Mouse (Mus musculus) activated CD4-positive, CD25-positive, alpha-beta regulatory T cell, adult 4 months (primary cell): Measurements from ENCODE around the gene Frmd4b. TPM values are rescaled to one million over a fixed set of nuclear protein-coding genes. Genes with fewer than 3 reads are reported as not detected.
"Not testable (repeated sequence)": the region's sequence is repeated elsewhere in the genome, so short reads cannot be mapped to it uniquely, and the experiment has no call there.

ENCODE experiments used
- ATAC-seq: one replicate; pipeline ENCODE4 v1.8.0; 2017
- polyA plus RNA-seq, 2 experiments: library from polyadenylated mRNA; unstranded; fragments of 100-300 nt; shearing (Covaris generic); gene quantifications; one replicate each; pipeline ENCODE4 v1.2.1; 2017

Gene Frmd4b
- polyA plus RNA-seq, 2 experiments from 2014 or later: 11.3 to 14.1 TPM

DNA sequence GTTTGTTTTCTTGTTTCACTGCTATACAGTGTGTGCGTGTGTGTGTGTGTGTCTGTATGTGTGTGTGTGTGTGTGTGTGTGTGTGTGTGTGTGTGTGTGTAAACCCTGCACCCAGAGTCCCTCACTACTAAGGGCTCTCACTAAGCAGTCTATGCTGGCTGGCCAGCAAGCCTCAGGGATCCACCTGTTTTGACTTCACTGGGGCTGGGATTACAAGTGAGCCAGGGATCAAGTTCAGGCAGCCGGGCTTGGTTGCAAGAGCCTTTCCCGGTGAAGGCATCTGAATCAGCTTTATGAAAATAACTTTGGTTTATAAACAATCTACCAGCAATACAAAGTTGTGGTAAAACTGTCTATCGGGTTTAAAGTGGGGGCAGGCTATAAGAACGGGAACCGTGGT lies 206.0 kb downstream of the Frmd4b start:
- no peak for ATAC-seq

DNA sequence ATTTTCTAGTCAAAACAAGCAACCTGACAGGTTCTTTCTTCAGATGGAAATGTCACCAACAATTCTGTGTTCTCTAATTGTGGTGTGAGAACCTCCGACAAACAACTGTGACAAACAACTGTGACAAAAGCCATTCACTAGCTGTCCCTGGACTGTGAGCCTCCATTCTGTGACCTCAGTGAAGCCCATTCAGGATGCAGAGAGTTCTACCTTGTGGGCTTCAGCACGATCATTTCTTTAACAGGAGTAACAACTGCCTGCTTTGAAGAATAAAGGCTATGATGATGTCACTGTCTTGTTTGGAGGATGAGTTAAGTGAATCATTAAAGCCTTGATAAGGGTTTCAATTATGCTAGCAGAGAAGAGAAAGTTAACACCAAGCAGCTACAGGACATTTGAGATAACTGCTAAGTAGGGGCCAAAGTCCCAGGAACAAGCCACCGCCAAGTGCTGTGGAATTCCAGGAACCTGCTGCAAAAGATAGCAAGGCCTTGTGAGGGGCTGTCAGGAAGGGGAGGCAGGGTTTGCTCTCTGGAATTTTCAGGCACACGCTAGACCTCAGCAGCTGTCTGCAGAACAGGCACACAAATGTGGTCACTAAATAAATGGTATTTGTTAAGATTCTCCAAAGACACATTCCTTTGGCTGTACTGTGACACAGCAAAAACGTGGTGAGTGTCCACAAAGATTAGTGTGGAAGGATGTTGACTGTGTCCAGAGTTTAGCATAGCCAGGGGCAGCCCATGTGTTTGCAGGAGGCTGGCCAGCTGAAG lies 207.7 kb downstream of the Frmd4b start:
- no peak for ATAC-seq

DNA sequence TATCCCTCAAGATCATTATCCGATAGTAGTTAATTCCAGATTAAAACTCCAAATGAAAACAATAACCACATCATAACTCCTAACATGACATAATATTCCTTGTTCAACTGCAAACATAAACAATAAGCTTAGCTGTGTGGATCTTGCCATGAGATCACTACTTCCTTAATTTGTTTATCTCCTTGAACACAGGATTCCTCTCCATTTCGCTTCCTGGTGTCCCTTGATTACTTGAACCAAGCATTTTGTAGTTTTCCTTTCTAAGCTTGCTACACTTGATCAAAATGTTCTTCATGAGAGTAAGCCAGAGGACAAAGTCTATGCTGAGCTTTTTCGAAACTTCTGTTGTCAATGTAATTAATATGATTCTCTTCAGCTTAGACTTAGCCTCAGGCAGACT lies 209.4 kb downstream of the Frmd4b start:
- no peak for ATAC-seq

DNA sequence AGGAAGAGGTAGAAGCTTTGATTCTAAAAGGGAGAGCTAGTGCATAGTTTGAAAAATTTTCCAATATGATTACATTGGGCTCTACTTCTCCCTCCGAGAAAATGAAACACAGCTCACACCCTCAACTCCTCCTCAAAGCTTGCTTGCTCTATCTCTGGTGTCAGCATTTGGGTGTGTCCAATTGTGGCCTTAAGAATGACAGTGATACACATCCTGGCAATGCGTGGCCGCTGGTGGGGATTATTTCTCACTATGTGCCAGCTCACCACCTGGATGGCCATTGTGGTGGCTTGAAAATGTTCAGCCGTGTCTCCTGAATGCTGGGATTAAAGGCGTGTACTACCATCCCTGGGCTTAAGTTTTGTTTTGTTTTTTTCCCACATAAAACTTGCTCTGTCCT lies 209.9 kb downstream of the Frmd4b start:
- ATAC-seq: no peak

DNA sequence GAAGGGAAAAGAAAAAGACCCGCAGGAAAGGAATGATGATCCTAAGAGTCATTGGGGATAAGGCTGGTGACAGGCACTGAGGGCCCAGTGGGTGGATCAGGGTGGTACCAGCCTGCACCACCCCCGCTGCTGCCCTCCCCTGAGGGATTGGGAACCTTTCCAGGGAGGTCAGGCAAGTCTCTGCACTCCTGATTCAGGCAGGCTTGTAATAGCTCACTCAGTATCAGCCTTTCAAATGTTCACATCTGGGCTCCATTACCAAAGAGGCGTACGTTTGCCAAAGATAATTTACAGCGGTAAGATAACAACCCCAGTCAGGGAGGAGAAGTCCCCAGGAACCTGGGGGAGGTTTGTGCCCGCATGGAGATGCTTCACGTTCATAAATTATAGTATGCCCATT lies 212.0 kb downstream of the Frmd4b start:
- ATAC-seq: no peak

DNA sequence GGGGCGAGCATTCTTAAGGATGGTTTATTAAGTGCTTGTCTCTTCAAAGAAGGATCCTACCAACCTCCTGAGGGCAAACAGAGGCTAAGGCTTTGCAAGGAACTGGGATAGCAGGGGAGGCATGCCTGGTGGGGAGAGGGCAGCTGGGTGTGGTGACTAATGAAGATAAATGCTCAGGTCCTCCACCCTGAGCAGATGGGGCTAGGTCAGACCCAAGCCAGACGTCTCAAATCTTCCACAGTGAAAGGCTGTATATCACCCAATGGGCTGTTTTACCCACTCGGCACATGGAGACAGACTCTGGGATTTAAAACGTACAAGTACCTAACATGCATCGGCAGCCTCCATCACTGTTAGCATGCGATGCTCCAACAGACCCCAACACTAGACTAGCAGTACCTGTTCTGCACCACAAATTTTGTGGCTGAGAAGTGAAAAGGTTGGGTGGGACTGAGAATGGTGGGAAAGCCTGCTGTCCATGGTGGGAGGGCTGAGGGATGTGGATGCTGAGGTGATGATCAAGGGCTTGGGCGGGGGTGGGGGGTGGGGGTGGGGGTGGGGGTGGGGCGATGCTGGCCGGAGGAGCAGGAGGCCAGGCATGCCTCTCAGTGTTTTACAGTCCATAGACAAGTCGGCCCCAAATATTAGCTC lies 214.4 kb downstream of the Frmd4b start:
- ATAC-seq: no peak

DNA sequence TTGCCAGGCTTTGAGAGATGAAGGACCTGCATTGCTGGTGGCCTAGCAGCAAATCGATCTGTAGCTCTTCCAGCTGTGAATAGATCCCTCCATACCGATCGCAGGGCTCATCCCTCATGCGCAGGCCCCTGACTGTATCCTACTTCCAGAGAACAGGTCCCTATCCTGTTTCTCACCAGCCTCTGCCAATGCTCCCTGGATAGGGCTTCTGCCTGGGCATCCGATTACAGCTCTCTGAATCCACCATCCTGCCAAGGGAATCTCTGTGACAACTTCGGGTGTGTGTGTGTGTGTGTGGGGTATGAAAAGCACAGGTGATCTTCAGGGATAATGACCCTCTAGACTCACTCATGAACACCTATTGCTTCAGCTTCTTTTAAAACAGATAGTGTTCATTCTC lies 216.9 kb downstream of the Frmd4b start:
- no peak for ATAC-seq

DNA sequence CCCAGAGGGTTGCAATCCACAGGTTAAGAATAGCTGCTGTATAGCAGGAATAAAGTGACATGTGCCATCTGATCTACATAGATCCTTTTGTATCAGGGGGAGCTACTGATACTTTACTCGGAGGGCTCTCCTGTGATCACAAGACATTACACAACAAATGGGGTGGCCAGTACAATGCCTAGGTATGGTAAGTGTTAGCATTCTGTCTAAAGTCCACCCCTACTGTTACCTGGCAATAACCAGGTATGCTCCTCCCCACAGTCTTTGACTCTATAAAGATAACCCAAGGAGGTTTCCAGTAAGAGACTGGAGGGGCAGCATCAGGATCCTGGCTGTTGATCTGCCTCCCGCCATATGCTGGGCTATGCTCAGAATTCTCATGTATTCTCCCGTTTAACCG lies 219.4 kb downstream of the Frmd4b start:
- ATAC-seq: no peak

DNA sequence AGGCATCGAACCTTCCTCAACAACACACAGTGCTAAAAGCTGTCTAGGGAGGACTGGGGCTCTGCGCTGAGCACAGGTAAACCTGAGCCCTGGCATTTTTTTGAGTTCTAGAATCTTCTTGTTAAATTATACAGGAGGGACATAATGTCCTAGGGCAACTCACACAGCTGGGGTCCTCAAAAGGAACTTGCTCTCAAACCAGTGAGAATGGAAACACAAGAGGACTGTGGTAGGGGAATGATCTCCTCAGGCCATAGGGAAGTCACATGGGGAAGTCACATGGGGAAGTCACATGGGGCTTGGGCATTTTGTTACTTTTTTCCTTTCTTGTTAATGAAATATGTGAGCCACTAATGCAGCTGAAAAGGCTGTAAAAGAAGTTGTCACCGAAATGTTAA lies 220.4 kb downstream of the Frmd4b start:
- ATAC-seq: no peak

DNA sequence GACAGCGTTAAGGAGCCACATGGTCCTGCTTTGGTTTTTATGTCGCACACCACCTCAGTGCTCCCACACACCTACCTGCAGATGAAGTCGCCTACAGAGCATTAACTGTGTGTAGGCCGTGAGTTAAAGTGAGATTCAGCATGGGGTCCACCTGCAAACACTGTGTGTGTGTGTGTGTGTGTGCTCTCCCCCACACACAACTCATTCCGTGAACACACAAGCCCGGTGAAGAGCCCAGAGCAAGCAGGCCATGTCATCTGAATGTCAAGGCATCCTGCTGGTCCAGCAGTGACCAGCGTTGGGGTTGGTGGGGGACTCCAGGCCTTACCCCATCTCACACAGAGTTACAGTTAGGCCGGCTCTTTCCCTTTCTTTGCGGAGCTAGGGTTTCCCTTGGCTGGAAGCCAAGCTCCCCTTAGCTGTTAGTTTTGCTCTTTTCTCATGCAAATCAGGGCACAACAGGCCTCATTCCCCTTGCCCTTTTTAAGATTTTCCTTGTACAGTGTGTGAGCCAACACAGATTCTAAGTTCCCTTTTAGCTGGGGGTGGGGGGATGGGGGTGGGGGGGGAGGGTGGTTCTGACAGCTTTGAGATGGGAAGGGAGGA lies 220.9 kb downstream of the Frmd4b start:
- no peak for ATAC-seq

DNA sequence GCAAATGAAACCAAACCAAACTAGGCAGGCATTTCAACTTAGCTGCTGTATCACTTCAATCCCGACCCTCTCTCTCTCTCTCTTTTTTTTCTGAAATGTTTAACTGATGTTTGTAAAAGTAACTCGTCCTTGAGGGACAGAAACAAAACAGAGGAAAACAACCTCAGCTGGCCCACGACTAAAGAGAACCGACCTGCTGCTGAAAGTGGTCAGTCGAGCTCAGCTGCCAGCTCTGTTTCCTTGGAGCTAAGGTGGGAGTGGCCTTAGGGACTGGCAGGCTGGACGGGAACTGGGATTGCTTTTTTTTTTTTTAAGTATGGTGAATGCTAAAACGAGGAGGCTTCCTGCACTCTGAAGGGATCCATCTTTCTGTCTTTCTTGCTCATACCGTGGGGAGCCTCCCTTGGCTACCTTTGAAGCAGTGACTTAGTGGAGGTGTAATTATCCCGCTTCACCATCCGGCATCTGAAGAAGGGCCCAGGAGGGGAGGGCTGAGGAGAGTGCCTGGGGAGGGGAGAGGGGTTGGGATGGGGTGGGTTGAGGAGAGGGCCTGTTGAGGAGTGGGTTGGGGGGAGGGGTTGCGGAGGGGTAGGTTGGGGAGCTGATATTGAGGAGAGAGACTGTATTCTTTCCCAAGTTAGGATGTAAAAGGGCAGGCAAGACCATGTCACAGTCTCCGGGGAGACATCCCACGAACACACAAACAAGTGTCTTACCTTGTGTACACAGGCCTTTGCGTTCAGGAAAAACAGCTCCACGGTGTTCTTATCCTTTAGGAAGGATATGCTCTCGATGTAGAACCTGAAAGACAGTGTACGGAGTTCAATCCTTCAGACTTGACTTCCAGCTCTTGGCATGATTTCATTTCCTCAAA lies 221.6 kb downstream of the Frmd4b start:
- no peak for ATAC-seq

DNA sequence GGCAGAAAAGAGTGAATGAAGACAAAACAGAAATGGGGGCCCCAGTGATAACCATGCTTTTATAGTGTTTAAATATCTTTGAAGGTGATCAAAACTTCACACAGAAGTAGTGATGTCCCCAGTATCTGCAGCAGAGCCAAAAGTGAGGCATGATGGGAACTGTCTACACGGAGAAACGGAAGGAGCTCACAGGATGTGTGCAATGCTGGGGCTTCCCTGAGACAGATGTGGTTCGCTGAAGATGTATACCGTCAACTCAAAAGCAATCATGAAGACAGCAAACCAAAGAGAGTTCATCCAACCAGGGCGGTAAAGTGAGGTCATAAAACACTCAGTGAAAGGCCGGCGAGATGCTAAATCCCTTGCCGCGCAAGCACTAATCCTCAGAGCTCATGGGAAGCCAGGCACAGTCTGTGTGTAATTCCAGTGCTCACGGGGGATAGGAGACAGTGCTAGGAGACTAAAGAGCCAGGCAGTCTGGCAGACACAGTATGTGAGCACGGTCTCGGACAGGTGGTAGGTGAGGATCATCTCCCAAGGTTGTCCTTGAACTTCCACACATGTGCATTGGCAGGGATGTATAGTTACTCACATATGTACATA lies 222.8 kb downstream of the Frmd4b start:
- ATAC-seq: peak; percentile 49

DNA sequence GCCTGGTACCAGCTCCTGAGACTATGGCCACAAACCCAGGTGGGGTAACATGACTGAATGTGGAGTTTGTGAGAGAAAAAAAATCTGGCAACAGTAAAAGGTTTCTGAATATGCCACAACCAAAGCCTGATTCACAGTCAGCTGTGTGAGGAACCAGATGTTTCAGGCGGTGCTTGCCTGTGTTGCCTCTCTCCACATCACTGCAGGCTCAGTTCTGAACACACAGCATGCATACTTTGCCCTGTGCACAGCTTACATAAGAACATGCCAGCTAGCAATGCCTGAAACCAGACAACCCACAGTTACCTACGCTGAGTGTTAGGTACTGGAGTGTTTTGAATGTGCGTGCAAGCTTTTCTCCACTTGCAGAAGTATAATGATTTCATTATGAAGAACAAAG lies 224.4 kb downstream of the Frmd4b start:
- ATAC-seq: no peak

DNA sequence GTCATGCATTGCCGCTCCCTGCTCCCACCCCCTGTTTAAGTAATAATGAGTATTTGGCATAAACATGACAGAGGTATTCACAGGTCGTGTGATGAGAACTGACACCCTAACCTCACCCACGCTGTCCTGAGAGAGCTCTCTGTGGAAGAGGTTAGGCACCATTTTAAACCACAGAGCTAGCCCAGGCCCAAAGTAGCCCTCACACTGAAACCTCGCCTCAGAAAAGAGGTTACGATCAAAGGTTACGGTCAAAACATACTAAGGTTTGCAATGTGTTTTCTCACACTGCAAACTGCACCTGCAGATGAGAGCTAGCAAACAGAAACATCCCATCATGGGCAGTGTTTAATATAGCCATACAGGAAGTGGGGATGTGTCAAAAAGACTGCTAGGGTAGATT lies 230.0 kb downstream of the Frmd4b start:
- ATAC-seq: no peak

DNA sequence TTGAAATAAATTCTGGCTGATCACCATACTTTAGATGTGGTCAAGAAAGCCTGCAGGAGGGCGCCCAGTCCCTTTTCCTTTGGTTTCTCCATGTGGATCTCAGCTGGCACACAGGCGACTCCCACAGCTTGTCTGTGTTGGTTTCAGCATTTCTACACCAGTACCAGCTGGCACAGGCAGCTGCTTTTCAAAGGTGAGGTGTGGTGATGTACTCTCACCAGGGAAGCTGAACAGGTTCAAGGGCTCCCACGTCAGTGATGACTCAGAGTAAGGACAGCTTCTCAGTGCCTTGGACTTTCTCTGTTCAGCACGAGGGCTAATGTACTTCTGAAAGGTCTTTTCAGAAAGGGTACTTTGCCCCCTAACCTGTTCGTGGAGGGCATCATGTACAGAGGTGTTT lies 232.4 kb downstream of the Frmd4b start:
- no peak for ATAC-seq

DNA sequence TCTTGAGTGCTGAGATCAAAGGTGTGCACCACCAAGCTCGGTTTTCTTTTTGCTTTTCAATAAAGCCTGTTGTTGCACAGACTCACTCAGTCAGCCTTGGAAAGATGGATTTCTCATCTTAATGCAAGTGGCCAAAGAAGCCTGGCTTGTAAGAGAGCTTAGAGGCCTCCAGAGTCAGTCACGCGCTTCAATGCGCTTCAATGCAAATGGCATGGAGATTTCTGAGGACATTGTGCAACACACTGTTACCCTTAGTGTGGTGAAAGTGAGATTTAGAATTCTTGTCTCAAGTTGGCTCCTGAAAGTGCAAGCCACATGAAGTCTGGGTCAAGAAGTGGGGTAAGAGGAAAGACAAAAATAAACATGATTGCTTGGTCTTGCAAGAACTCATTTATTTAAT lies 236.1 kb downstream of the Frmd4b start:
- ATAC-seq: no peak

DNA sequence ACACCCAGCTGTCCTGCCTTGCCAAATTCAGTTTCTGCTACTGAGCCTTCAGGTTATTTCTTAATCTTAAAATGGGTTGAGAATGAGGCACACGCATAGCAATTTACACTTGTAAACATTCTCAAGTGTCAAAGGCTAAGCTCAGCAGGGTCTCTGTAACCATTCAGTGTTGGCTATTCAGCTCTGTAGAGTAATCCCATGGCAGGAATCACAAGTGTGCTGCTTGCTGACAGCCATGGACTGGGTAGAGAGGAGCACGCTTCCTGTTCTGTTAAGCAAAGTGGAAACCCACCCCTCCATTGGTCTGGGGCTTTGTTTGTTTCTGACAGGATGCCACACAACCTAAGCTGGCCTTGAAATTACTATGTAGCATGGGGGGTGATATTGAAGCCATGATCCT lies 246.4 kb downstream of the Frmd4b start:
- ATAC-seq: no peak

DNA sequence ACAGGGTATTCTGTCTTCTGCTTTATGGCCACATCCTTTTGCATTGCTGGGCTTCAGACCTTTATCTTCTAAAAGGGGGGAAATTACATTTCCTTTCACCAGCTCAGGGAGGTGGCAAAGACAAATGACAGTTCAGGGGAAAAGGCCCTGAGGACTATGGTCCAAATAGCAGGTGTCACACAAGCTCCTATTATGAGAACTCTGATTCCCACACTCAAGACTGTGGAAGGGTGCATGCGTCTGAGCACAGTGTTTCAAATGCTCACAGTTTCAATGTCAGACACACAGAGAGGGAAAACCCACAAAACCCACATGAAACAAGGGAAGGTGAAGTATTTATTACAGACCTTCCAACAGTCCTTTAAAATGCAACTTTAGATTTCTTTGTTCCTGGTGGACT lies 246.9 kb downstream of the Frmd4b start:
- no peak for ATAC-seq

DNA sequence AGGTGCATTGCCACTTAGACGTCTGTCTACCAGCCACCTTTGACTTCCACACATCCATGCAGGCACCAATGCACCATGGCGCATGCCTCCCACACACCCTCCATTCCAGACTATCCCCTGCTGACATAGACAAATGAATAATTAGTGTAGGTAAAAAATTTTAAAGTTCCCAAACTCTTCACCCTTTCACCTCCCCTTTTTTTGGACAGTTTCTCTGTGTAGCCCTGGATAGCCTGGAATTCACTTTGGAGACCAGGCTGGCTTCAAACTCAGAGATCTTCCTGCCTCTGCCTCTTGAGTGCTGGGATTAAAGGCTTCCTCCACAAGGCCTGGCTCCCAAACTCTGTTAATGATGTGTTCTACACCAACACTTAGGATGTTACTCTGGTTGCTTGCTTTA lies 253.5 kb downstream of the Frmd4b start:
- ATAC-seq: no peak

DNA sequence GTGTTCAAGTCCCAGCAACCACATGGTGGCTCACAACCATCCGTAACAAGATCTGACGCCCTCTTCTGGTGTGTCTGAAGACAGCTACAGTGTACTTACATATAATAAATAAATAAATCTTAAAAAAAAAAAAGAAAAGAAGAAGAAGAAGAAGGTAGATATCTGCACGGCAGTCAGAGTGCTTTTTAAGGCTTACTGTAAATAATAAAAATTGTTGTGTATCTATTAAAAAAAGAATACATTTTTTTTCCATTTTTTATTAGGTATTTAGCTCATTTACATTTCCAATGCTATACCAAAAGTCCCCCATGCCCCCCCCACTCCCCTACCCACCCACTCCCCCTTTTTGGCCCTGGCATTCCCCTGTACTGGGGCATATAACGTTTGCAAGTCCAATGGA lies 259.7 kb downstream of the Frmd4b start:
- ATAC-seq: not testable (repeated sequence)

DNA sequence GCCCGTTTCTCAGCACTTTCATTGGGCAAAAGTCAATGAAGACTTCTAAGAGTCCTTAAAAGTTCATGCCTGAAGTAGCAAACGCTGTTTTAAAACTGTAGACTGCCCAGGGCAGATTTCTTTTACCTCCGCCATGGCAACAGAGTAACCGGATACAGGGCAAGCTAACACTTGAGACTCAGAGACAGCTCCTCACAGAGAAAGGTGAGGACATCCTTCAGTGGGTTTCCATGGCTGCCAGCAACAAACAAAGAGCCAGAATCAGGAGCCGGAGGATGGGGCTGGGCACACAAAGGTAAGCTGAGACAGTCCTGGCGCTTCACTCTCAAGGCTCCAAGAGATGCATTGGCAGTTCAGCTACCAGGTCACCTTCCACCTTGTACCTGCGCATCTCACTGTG lies 260.7 kb downstream of the Frmd4b start:
- no peak for ATAC-seq

DNA sequence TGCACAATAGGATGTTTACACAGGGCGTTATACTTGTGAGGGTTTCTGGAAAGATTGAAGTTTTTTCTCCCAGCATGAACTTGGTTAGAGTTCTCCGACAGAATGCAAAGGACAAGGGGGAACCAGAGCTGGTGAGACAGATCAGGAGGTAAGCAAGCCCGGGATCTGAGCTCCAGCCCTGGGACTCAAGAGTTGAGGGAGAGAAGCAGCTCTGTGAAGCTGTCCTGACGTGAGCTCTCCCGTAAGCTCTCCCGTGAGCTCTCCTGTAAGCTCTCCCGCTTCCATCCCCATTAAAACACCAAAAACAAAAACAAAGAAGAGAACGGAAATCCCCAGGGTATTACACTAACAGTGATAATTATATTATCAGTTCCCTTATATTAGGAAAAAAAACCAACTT lies 262.2 kb downstream of the Frmd4b start:
- no peak for ATAC-seq

DNA sequence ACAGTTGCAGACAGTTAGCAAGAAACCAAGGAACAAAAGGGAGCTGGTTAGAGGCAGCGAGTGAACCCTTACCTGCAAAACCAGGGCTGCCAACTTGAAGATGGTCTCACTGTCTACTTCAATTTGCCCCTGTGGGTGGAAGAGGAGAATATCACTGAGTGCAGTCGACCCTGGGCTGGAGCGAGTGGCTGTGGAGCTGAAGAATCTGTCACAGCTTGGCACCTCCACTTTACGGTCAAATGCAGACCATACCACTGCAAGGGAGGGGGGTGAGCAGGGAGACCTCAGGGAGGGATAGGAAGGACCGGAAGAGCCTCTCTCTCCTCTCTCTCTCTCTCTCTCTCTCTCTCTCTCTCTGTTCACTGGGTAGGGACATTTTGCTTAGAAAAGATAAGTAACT lies 263.4 kb downstream of the Frmd4b start:
- ATAC-seq: peak; percentile 43
